Mouse (Mus musculus) right cerebral cortex, postnatal 25 days (tissue): Measurements from ENCODE around the gene Stn1.

Experiments used
- DNase-seq: peaks from one replicate; pipeline ENCODE4 v3.0.0; 2022

Stn1 gene

GRCm38 (mm10) chr19:47507128-47508121 is 29.9 kb downstream of the Stn1 start:
- DNase-seq = peak; percentile 75

GRCm38 (mm10) chr19:47503625-47504024 is 33.7 kb downstream of the Stn1 start:
- DNase-seq = no peak

GRCm38 (mm10) chr19:47502563-47502962 is 34.7 kb downstream of the Stn1 start:
- no peak for DNase-seq

GRCm38 (mm10) chr19:47500389-47501011 is 36.8 kb downstream of the Stn1 start:
- no peak for DNase-seq

GRCm38 (mm10) chr19:47499841-47500240 is 37.5 kb downstream of the Stn1 start:
- DNase-seq = no peak

- DNase-seq = no peak
Measured at GRCm38 (mm10) chr19:47498942-47499341, 38.4 kb downstream of the Stn1 start.

- DNase-seq = no peak
Measured at GRCm38 (mm10) chr19:47497736-47498135, 39.6 kb downstream of the Stn1 start.

GRCm38 (mm10) chr19:47497313-47497712 is 40.0 kb downstream of the Stn1 start:
- DNase-seq = no peak

- DNase-seq = no peak
Measured at GRCm38 (mm10) chr19:47493017-47493997, 44.0 kb downstream of the Stn1 start.

- DNase-seq = no peak
Measured at GRCm38 (mm10) chr19:47492422-47492821, 44.9 kb downstream of the Stn1 start.

- DNase-seq = no peak
Measured at GRCm38 (mm10) chr19:47491853-47492252, 45.5 kb downstream of the Stn1 start.

- DNase-seq = no peak
Measured at GRCm38 (mm10) chr19:47489233-47489632, 48.1 kb downstream of the Stn1 start.

- no peak for DNase-seq
Measured at GRCm38 (mm10) chr19:47488250-47488649, 49.1 kb downstream of the Stn1 start.

- no peak for DNase-seq
Measured at GRCm38 (mm10) chr19:47487572-47487971, 49.7 kb downstream of the Stn1 start.

- no peak for DNase-seq
Measured at GRCm38 (mm10) chr19:47485997-47486566, 51.2 kb downstream of the Stn1 start.

GRCm38 (mm10) chr19:47484110-47484509 is 53.2 kb downstream of the Stn1 start:
- peak; percentile 48 for DNase-seq

- no peak for DNase-seq
Measured at GRCm38 (mm10) chr19:47483346-47483745, 54.0 kb downstream of the Stn1 start.

- DNase-seq = no peak
Measured at GRCm38 (mm10) chr19:47473453-47473852, 63.9 kb downstream of the Stn1 start.

- DNase-seq = no peak
Measured at GRCm38 (mm10) chr19:47472881-47473400, 64.4 kb downstream of the Stn1 start.

- DNase-seq = no peak
Measured at GRCm38 (mm10) chr19:47471808-47472207, 65.5 kb downstream of the Stn1 start.

GRCm38 (mm10) chr19:47468750-47469149 is 68.6 kb downstream of the Stn1 start:
- no peak for DNase-seq

- no peak for DNase-seq
Measured at GRCm38 (mm10) chr19:47466775-47467174, 70.5 kb downstream of the Stn1 start.
